Mouse (Mus musculus) bone marrow, adult 2 months (tissue): Measurements from ENCODE around the gene Nmi. TPM values are rescaled to one million over a fixed set of nuclear protein-coding genes. Genes with fewer than 3 reads are reported as not detected.
A peak's percentile ranks its signal among the peaks of the same experiment; 100 is the strongest.

Source experiments
- H3K27ac ChIP-seq: fragments of 200-500 bp; 2 replicates; pipeline ENCODE4 v1.5.1; 2012; ENCODE audit warnings: low read depth, mild to moderate bottlenecking, control low read depth, inconsistent platforms, low read length; ENCODE audit not compliant: control insufficient read depth, poor library complexity, insufficient read depth
- H3K4me1 ChIP-seq: fragments of 200-500 bp; 2 replicates; pipeline ENCODE4 v1.6.1; 2011; ENCODE audit warnings: low read length; ENCODE audit not compliant: control insufficient read depth, insufficient read depth
- H3K4me3 ChIP-seq: fragments of 200-500 bp; replicated peaks from 2 replicates; pipeline ENCODE3; 2011; ENCODE audit warnings: mild to moderate bottlenecking, low read depth, low read length, control low read depth; ENCODE audit not compliant: control insufficient read depth
- CTCF ChIP-seq: fragments of 200-500 bp; IDR thresholded peaks from 2 replicates; pipeline ENCODE4 v1.5.1; 2011; ENCODE audit warnings: low read length, control low read depth; ENCODE audit not compliant: control insufficient read depth, insufficient read depth
- POLR2A ChIP-seq: fragments of 200-500 bp; IDR thresholded peaks from 2 replicates; pipeline ENCODE4 v1.6.1; 2011; ENCODE audit warnings: low read depth, mild to moderate bottlenecking, control low read depth, low read length, borderline replicate concordance; ENCODE audit not compliant: control insufficient read depth
- WGBS: fragments of 180-500 bp; shearing (Covaris S2); methylation state at CpG from one replicate; pipeline ENCODE4 v1.1.7; 2018; 5-methylcytosine and 5-hydroxymethylcytosine counted together
- polyA plus RNA-seq: library from polyadenylated mRNA; stranded (reverse); fragments of >200 nt; gene quantifications from 2 replicates; pipeline ENCODE4 v1.2.4, GENCODE M21; 2011; ENCODE audit warnings: low replicate concordance; ENCODE audit not compliant: missing spikeins, insufficient read depth, insufficient read length

Nmi gene
- polyA plus RNA-seq, 1 experiment, result 32.0 TPM

DNA sequence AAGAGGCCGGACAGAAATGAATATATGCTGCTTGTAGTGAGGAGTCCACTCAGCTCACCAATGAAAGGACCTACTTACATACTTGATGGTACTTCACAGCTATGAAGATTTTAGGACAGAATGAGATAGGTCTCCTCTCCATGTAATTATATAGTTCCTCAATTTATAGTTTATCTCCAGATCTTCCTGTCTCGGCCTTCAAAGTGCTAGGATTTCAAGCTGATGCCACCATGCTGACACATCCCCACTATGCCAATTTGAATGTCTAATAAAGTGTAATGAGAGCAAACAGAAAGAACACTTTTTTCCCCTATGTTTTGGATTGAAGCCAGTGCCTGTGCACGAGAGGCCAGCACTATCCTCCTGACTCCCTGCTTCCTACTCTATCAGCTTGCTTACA is 36.7 kb downstream of the Nmi start:
- no peak overlapping the region for H3K4me3 ChIP-seq
- H3K27ac ChIP-seq, result no peak overlapping the region
- WGBS, result 65% methylated on average over 3 of the region's 3 CpGs
- TF ChIP-seq POLR2A (no peak), CTCF (no peak)
- peaks cover 6% of the 10 kb centered on the region for H3K4me1 ChIP-seq

GRCm38 (mm10) chr2:51935921-51936320 is 37.4 kb downstream of the Nmi start:
- Histone ChIP-seq H3K27ac (no peak overlapping the region), H3K4me1 (peaks cover 7% of the 10 kb centered on the region), H3K4me3 (no peak overlapping the region)
- WGBS, result 63% methylated on average over 7 of the region's 7 CpGs
- TF ChIP-seq CTCF (no peak), POLR2A (no peak)

DNA sequence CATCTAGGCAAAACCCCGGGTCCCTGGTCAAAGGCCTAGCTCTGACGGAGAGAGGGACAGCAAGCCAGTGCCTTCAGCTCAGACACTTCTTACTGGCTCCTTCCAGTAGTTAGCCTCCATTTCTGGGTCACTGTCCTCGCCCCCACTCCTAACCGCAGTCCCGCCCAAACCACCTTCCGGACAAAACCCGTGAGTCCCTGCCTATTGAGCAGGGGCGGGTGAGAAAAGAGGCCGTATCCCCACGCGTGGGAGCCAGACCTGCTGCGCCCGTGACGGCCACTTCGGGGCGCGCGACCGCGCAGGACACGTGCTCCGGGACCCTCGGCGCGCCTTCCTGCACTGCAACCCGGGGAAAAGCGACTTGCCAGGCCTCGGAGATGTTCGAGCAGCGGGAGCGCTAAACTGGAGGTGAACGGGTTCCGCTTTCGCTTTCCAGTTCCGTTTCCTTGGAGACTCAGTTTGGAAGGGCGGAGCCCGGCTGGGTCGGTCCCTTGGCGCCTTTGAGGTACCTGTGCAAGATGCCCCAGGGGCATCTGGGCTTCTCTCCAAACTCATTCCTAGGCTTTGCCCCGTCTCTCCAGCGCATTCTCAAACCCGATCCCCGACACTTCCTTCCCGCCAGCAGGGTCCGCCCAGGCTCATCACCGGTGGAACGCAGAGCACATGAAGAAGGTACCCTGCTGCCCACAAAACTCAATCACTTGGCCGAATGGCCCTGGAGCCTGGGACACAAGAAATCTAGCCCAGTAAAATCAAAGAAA is 38.5 kb downstream of the Nmi start, which contains the start of gene Rbm43:
Gene Rbm43, minus strand, starts transcription at position 590 of the 761 bp plus-strand sequence.
- peak within 1 kb of the TSS; percentile 70 for H3K4me3 ChIP-seq
- H3K4me1 ChIP-seq, result peaks cover 7% of the 10 kb centered on the region
- H3K27ac ChIP-seq, result peak within 1 kb of the TSS; percentile 96
- WGBS, result under 1% methylated on average over 48 of the region's 48 CpGs
- TF ChIP-seq POLR2A (peak; percentile 37; the same call in 1 of the 2 replicates), CTCF (no peak)

- H3K4me1 ChIP-seq, result peaks cover 7% of the 10 kb centered on the region
- TF ChIP-seq POLR2A, result no peak
- TF ChIP-seq CTCF, result no peak
- H3K27ac ChIP-seq, result peak overlapping the region; percentile 45; the same call in 1 of the 2 replicates
- H3K4me3 ChIP-seq, result peak overlapping the region; percentile 70
- WGBS, result 2% methylated on average over 11 of the region's 12 CpGs
Measured at GRCm38 (mm10) chr2:51933341-51934134, 39.8 kb downstream of the Nmi start.

GRCm38 (mm10) chr2:51931241-51931640 is 42.1 kb downstream of the Nmi start:
- peaks cover 4% of the 10 kb centered on the region; the same call in 1 of the 2 replicates for H3K4me1 ChIP-seq
- TF ChIP-seq CTCF, result no peak
- no peak for TF ChIP-seq POLR2A
- H3K4me3 ChIP-seq, result no peak overlapping the region
- 44% methylated on average over 7 of the region's 7 CpGs for whole genome bisulfite sequencing
- H3K27ac ChIP-seq, result no peak overlapping the region

- Histone ChIP-seq H3K4me3 (no peak overlapping the region), H3K4me1 (no peaks in the 10 kb centered on the region), H3K27ac (no peak overlapping the region)
- WGBS, result 17% methylated on average over 5 of the region's 5 CpGs
- TF ChIP-seq CTCF, result peak; percentile 56
- no peak for TF ChIP-seq POLR2A
Measured at GRCm38 (mm10) chr2:51914944-51915680, 58.2 kb downstream of the Nmi start.

DNA sequence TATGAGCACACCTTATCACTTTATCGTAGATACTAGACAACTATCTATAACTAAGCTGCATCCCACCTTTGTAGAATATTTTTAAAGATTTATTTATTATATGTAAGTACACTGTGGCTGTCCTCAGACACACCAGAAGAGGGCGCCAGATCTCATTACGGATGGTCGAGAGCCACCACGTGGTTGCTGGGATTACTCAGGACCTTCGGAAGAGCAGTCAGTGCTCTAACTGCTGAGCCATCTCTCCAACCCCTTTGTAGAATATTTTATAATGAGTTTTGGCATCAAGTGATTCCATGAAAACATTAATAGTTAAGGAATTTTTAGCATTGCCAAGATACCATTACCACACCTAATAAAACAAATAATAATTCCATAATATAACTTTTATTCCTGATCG is 58.8 kb downstream of the Nmi start:
- Histone ChIP-seq H3K4me1 (no peaks in the 10 kb centered on the region), H3K27ac (no peak overlapping the region), H3K4me3 (no peak overlapping the region)
- WGBS, result 59% methylated on average over 7 of the region's 7 CpGs
- TF ChIP-seq POLR2A (no peak), CTCF (no peak)
